Mouse (Mus musculus) brain, adult 2 months (tissue): ENCODE results near the gene Ptprc.

ENCODE experiments used
- DNase-seq: peaks from one replicate; pipeline ENCODE4 v3.0.0; 2011; ENCODE audit warnings: low read depth, low spot score

Gene Ptprc

GRCm38 (mm10) chr1:138175494-138175893, at the start of gene Ptprc:
Gene Ptprc (minus strand): TSS chr1:138175708.
- DNase-seq: no peak

GRCm38 (mm10) chr1:138214736-138215458, 39.4 kb upstream of the Ptprc start:
- DNase-seq: peak; percentile 11

- DNase-seq: no peak
These were observed 35.0 kb upstream of the Ptprc start for GRCm38 (mm10) chr1:138210387-138211024.

- DNase-seq: no peak
These were observed 34.2 kb upstream of the Ptprc start for GRCm38 (mm10) chr1:138209751-138210150.

- DNase-seq: no peak
These were observed 30.5 kb upstream of the Ptprc start for GRCm38 (mm10) chr1:138206041-138206440.

- peak; percentile 61 for DNase-seq
These were observed 16.4 kb upstream of the Ptprc start for GRCm38 (mm10) chr1:138191689-138192508.

GRCm38 (mm10) chr1:138188131-138188530, 12.6 kb upstream of the Ptprc start:
- no peak for DNase-seq

- no peak for DNase-seq
These were observed 10.4 kb upstream of the Ptprc start for GRCm38 (mm10) chr1:138185904-138186303.

- DNase-seq: no peak
These were observed 4.6 kb upstream of the Ptprc start for GRCm38 (mm10) chr1:138180081-138180480.

GRCm38 (mm10) chr1:138174705-138175492, 609 bp downstream of the Ptprc start:
- DNase-seq: peak; percentile 15

GRCm38 (mm10) chr1:138174143-138174542, 1.4 kb downstream of the Ptprc start:
- DNase-seq: no peak

GRCm38 (mm10) chr1:138173669-138174068, 1.8 kb downstream of the Ptprc start:
- no peak for DNase-seq

- DNase-seq: no peak
These were observed 3.0 kb downstream of the Ptprc start for GRCm38 (mm10) chr1:138172547-138172946.

GRCm38 (mm10) chr1:138172096-138172495, 3.4 kb downstream of the Ptprc start:
- no peak for DNase-seq

GRCm38 (mm10) chr1:138166233-138166771, 9.2 kb downstream of the Ptprc start:
- no peak for DNase-seq

GRCm38 (mm10) chr1:138162638-138163037, 12.9 kb downstream of the Ptprc start:
- DNase-seq: no peak

GRCm38 (mm10) chr1:138158921-138159320, 16.6 kb downstream of the Ptprc start:
- DNase-seq: no peak

GRCm38 (mm10) chr1:138158236-138158635, 17.3 kb downstream of the Ptprc start:
- no peak for DNase-seq

- no peak for DNase-seq
These were observed 17.8 kb downstream of the Ptprc start for GRCm38 (mm10) chr1:138157709-138158108.

GRCm38 (mm10) chr1:138157008-138157407, 18.5 kb downstream of the Ptprc start:
- DNase-seq: no peak

GRCm38 (mm10) chr1:138154185-138154785, 21.2 kb downstream of the Ptprc start:
- no peak for DNase-seq
